Mouse (Mus musculus) regulatory T cell (primary cell): Measurements from ENCODE around the gene Mn1.

Experiments used
- in situ Hi-C: fragments of 300-600 bp; cut with MboI, MseI; formaldehyde crosslinking; loops from one replicate; pipeline ENCODE4 v1.15.1; 2025; ENCODE audit warnings: high pct_unique_total_duplicates

The Mn1 gene

DNA sequence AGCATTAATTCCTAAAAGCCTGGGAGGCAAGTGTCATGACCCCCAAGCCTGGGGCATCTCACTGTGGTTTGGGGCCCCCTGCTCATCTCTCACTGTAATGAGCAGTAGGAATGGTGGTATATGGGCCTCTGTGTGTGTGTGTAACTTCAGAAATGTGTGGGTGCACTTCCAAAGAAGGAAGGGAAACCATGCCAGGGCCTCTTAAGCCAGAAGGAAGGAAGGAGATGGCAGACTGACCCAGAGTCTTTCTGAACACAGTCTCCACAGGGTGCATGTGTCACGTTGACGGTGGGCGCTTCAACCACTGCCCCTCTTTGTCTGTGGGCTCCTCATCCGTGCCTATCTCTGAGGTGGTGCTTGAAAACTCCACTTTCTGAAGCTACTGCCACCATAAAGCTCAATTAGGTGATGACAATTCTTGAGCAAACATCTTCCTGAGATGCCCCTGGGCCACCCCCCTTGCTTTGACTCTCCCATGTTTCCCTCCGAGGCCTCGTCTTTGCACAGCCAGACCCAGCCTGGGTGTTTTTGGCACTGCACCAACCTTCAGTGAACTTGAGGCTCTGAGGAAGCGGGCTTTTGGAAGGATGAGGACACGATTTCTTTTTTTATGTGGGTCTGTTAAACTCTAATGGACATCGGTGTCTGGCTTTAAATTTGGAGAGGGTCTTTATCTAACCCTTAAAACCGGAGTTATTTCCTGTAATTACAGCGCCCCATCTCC is 14.0 kb downstream of the Mn1 start:
- in situ Hi-C loops: no loop called here

- in situ Hi-C loops: no loop called here
Measured at GRCm38 (mm10) chr5:111432842-111433241, 15.7 kb downstream of the Mn1 start.

GRCm38 (mm10) chr5:111434342-111434842 is 17.2 kb downstream of the Mn1 start:
- in situ Hi-C loops: no loop called here

DNA sequence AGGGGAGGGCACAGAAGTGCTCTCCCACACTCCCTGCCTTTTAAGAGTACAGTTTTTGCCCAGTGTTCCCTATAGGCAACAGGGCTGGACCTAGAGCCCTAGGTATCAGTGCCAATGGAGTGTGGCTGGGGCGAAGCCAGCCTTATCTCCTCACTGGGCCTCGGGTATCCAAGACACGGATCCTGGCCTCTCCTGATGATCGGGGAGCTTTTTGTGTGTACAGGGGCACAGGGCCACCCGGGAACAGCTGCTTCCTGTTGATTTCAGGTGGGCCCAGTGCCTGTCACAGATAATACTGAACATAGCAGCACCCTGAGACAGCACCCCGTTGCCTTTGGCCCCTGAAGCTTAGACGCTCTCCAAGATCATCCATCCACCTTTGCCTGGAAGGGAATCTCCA is 19.1 kb downstream of the Mn1 start:
- in situ Hi-C loops: no loop called here

GRCm38 (mm10) chr5:111437205-111437604 is 20.0 kb downstream of the Mn1 start:
- in situ Hi-C loops: no loop called here

GRCm38 (mm10) chr5:111438336-111438735 is 21.2 kb downstream of the Mn1 start:
- in situ Hi-C loops: no loop called here

DNA sequence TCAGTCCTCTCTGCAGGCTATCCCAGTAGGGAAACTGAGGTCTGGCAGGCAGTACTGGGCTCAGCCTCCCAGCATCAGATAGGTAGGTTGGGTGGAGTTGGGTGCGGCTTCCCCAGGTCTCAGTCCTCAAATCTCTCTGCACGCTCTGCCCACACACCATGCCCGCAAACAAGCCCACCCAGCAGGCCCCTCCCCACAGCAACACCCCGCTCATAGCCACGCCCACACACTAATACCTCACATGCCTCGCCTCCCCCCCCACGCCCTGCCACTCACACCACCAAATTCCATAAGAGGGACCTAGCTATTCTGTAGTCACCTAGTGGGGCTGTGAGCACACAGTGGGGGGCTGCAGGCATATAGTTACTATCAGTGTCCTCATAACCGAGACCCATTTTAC is 21.7 kb downstream of the Mn1 start:
- in situ Hi-C loops: no loop called here

DNA sequence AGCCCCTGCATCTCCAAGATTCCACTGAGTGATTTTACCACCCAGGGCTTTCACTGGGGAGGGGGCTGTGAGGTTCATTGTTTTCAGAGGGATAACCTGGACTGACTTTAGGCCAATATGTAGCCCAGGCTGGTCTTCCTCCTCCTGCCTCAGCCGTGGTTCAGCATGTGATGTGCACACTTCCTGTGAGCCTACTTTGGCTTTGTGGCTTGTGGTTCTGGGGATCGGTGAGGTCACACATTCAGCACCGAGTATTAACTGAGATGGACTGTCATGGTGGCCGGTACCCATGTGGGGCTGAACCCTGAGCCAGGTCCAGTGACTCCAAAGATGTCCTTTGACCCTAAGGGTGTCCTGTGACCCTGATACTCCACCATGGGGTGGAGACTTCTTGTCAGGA is 23.1 kb downstream of the Mn1 start:
- in situ Hi-C loops: no loop called here

- in situ Hi-C loops: no loop called here
Measured at GRCm38 (mm10) chr5:111442151-111442871, 25.1 kb downstream of the Mn1 start.

- in situ Hi-C loops: no loop called here
Measured at GRCm38 (mm10) chr5:111443636-111444035, 26.5 kb downstream of the Mn1 start.

DNA sequence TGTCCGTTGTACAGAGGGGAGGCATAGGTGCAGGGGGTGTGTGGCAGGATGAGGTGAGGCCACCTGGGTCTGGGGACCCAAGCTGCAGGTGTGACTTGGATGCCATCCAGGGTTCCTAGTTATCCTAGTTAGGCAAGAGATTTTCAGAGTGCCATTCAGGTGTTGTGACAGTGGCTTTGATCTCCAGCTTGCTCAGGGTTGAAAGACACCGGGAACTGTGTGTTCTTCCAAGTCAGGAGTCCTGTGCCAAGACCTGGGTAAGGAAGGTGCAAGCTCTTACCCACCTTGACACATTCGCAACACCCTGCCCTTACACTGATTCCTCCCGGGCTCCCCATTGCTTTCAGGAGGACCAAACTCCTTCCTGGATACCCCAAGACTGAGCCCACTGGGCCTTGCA is 27.2 kb downstream of the Mn1 start:
- in situ Hi-C loops: no loop called here

DNA sequence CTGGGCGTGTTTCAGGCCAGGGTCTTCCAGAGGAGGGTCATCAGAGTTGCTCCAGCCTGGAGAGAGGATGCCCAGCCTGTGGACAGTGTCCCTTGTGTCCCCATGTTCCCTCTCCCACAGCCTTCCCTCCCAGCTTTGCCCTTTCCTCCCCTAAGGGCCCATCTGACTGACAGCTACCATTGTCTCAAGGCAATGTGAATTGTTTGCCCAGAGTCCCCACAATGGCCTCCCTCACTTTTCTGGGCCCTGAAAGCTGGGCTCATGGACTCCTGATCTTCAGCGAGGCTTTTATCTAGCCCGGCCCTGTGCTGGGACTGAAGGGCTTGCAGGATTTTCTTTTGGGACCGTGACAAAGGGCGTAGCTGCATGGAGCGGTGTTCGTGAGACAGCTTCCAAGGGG is 29.5 kb downstream of the Mn1 start:
- in situ Hi-C loops: no loop called here

DNA sequence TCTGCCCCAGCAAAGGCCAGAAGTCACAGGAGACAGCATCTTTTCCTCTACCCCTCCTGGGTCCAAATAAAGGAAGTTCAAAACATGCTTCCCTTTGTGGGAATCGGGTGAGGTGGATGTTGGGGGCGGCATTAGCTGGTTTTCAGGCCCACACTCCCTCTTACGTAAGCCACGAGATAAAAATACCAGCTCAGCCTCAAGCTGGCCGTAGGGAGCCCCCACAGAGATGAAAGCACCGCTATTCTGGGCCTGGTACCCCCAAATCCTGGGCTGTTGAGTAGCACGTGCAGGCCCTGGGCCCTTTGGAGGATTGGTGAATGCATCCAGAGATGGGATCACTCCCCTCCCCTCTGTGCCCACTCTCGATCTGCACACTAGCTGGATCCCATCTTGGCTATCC is 32.5 kb downstream of the Mn1 start:
- in situ Hi-C loops: no loop called here

GRCm38 (mm10) chr5:111454240-111454639 is 37.1 kb downstream of the Mn1 start:
- in situ Hi-C loops: no loop called here

- in situ Hi-C loops: no loop called here
Measured at GRCm38 (mm10) chr5:111454876-111455275, 37.7 kb downstream of the Mn1 start.

DNA sequence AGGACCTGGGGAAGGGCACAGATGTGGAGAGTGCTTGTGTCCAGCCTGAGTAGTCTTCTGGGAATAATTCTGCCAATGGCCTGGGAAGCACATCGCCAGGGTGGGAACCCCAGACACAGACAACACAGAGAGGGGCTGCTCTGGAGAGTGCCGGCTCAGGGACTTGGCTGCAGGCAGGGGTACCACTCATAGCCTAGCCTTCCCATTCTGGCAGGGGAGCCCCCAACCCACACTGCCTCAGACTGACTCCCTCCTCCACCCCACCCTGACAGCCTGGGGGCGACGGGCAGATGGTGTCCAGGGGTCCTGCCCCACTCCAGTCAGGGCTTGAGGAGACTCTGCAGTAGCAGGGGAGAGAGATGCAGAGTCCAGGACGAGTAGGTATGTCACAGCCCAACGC is 41.5 kb downstream of the Mn1 start:
- in situ Hi-C loops: no loop called here

DNA sequence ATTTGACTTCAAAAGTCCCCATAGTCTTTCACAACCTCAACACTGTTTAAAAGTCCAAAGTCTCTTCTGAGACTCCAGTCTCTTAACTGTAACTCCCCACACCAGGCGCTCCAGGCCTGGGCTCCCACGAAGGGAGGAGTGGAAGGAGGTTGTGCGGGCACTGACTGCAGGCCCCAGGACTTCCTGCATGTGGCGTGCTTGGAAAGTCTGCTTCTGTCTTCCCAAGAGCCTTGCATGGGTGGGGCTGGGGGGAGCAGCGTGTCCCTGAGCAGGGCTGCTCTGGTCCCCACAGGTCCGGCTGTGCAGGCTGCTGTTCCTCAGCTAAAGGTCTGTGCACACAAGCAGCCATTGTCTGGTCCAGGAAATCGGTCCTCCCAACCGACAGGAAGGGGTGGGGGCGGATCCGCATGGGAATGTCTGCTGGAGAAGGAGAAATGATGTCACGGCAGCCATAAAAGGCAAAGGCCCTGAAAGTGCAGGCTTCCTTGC is 48.7 kb downstream of the Mn1 start:
- in situ Hi-C loops: no loop called here

- in situ Hi-C loops: no loop called here
Measured at GRCm38 (mm10) chr5:111466429-111466828, 49.3 kb downstream of the Mn1 start.

GRCm38 (mm10) chr5:111467699-111468098 is 50.5 kb downstream of the Mn1 start:
- in situ Hi-C loops: no loop called here

DNA sequence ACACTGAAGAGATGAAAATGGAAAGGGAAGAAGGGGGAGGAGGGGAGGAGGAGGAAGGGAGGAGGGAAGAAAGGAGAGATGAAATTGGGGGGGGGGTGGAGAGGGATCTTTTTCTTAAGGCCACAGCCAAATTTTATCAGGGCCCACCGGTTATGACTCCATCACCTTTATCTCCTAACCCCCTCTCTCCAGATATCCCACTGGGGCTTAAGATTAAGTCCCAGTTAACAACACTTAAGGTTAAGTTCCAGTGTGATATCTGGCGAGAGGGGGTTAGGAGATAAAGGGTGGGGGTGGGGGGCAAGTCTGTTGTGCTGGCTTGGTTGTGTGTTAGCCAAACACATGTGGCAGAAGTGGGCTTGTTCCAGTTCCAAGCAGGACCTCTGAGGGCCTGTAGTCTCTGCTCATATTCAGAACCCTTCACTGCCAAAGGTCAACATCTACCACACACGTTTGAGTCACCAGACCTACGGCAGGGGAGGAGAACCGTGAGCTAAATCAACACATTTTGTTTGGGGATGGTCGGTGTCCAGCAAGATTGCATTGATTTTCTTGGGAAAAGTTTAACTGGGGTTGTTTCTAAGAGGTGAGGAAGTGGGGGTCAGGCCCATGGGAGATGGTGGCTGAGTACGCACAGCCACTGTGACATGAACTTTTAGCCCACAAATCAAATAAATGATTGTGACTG is 52.2 kb downstream of the Mn1 start:
- in situ Hi-C loops: no loop called here

- in situ Hi-C loops: no loop called here
Measured at GRCm38 (mm10) chr5:111470875-111471274, 53.7 kb downstream of the Mn1 start.

DNA sequence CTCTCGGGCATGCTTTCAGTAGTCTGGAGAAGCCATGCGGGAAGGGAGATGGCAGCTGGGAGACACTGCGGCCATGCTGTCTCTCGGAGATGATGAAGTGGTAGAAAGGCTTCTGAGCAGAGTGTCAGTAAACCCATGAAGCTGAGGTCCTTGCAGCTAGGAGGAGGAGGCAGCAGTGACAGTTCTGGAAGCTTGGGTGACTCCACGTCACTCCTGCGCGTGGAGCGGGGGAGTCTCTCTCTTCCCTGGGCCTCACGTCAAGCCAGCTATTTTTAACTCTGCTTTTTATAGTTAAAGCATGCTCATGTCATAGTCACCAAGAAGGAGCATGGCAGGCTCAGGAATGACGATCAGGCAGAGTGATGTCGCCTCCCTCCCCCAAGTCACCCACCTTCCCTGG is 56.3 kb downstream of the Mn1 start:
- in situ Hi-C loops: no loop called here
